Mouse (Mus musculus): ENCODE data around the gene Med10.
A peak's percentile ranks its signal among the peaks of the same experiment; 100 is the strongest.

Med10 gene

DNA sequence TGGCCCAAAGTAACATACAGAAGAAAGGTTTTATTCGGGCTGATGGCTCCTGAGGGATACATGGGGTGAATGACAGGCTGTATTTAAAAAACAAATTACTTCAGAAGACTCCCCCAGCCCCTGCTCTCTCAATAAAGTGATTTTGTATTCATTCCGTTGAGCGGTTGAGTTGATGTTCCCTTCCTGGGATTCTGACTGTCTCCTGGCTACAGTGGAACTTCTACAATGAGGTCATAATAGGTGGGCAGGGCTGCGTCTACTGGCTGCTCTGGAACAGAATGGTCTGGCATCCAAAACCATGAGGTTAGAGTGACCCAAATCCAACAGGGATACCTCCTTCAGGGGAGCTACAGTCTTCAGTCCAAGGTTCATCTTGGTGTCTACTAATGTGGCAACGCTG lies at the start of gene Med10:
Med10 (plus strand) TSS at position 301 of the 400 bp plus-strand sequence.
- no peak for DNase-seq (ENCODE audit: low read depth, low spot score)

GRCm38 (mm10) chr13:69752875-69753274 lies 49.3 kb upstream of the Med10 start:
- DNase-seq (ENCODE audit: low read depth, low spot score), result no peak

DNA sequence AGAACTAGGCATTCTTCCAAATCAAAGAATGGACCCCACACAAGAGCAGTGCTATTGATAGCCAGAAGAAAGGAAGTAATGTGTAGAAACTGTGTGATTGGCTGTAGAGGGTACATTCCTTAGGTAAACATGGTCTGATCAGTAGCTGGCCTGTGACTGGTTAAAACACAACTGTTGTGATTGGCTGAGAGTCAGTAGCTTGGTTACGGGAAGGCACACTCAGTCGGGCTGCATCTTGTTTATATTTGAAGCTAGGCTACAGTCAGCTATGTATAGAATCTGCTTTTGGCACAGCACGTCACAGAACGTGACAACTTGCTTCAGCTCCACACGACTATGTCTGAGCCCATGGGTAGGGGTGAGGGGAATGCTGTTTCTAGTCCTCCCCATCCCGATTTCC lies 43.2 kb upstream of the Med10 start:
- no peak for DNase-seq (ENCODE audit: low read depth, low spot score)

- peak; percentile 25 for DNase-seq (ENCODE audit: low read depth, low spot score)
Observed at GRCm38 (mm10) chr13:69761393-69761792, 40.8 kb upstream of the Med10 start.

DNA sequence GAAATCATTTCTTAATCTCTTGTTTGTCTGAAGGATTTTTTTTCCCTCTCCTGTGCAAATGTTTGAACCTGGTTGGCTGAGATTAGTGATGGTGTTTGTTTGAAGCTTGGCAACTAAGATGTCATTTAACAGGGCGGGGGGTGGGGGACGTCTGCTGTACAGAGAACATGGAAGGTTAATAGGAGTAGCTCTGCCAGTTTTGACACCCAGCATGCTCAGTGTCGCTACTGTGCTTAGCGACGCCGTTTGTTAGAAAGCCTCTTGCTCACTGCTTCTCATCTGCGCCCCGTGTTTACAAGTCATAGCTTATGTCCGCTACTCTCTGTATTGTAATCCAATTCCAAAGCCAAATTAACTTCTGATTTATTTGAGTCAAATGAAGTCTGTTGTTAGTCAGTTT lies 37.5 kb upstream of the Med10 start:
- no peak for DNase-seq (ENCODE audit: low read depth, low spot score)

GRCm38 (mm10) chr13:69768152-69768551 lies 34.0 kb upstream of the Med10 start:
- peak; percentile 48 for DNase-seq (ENCODE audit: low read depth, low spot score)

GRCm38 (mm10) chr13:69770538-69771456 lies 31.4 kb upstream of the Med10 start:
- DNase-seq (ENCODE audit: low read depth, low spot score), result peak; percentile 79

GRCm38 (mm10) chr13:69772358-69772757 lies 29.8 kb upstream of the Med10 start:
- DNase-seq (ENCODE audit: low read depth, low spot score), result no peak

DNA sequence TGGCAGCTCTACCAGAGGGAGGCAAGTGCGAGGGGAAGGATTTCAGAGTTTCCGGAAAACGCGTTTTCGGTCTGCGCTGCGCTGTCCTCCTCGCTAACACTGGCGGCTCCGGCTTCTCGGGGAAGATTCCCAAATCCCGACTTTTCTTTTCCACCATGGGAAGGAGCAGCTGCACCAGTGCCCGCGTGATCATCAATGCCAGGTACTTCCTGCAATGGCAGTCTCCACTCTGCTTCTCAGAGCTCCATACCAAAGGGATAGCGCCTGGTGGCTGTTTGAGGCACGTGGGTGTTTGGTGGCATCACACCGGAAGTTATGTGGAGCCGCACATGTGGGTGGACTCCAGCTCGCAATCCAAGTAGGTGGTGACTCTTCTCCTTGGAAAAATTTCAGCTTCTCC lies 24.0 kb upstream of the Med10 start:
- no peak for DNase-seq (ENCODE audit: low read depth, low spot score)

- no peak for DNase-seq (ENCODE audit: low read depth, low spot score)
Observed at GRCm38 (mm10) chr13:69788704-69789103, 13.5 kb upstream of the Med10 start.

- DNase-seq (ENCODE audit: low read depth, low spot score), result no peak
Observed at GRCm38 (mm10) chr13:69791814-69792213, 10.4 kb upstream of the Med10 start.

GRCm38 (mm10) chr13:69792541-69793009 lies 9.6 kb upstream of the Med10 start:
- peak; percentile 43 for DNase-seq (ENCODE audit: low read depth, low spot score)

- no peak for DNase-seq (ENCODE audit: low read depth, low spot score)
Observed at GRCm38 (mm10) chr13:69794808-69795207, 7.4 kb upstream of the Med10 start.

DNA sequence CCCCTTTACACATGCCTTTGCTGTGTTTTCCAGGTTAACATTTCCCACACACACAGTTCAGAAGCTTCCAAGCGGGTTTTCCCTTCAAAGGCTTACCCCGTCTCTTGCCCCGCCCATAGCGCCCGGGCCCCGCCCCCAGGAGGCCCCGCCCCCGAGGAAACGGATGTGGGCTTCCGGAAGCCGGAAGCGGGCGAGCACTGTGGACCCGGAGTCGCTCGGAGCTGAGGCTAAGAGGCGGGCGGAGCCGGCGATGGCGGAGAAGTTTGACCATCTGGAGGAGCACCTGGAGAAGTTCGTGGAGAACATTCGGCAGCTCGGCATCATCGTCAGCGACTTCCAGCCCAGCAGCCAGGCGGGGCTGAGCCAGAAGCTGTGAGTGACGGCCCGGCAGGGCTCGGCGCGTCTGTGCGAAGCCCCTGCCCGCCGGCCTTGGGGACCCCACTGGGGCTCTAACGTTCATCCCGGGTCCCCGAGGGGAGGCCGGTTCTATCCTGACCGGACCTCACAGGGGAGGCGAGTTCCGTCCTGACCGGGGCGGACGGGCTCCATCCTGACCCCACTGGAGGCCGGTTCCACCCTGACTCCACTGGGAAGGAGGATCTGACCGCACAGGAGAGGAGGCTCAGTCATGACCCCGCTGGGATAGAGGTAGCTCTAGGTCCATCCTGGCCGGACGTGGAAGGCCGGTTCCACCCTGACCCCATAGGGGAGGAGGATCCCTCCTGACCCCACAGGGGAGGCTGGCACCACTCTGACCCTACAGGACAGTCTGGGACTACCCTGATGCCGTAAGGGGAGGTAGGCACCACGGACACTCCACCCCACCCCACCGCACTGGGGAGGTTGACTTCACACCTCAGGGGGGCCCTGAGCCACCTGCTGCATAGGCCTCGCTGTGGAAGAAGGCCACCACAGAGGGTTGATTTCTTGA lies 7.8 kb downstream of the Med10 start:
- DNase-seq (ENCODE audit: low read depth, low spot score), result peak; percentile 82

GRCm38 (mm10) chr13:69810936-69811680 lies 8.9 kb downstream of the Med10 start:
- DNase-seq (ENCODE audit: low read depth, low spot score), result no peak

- no peak for DNase-seq (ENCODE audit: low read depth, low spot score)
Observed at GRCm38 (mm10) chr13:69813870-69814269, 11.7 kb downstream of the Med10 start.

GRCm38 (mm10) chr13:69818306-69818705 lies 16.1 kb downstream of the Med10 start:
- DNase-seq (ENCODE audit: low read depth, low spot score), result no peak

- DNase-seq (ENCODE audit: low read depth, low spot score), result no peak
Observed at GRCm38 (mm10) chr13:69821169-69821822, 19.1 kb downstream of the Med10 start.

GRCm38 (mm10) chr13:69823920-69824637 lies 21.9 kb downstream of the Med10 start:
- DNase-seq (ENCODE audit: low read depth, low spot score), result no peak

GRCm38 (mm10) chr13:69825396-69826095 lies 23.4 kb downstream of the Med10 start:
- no peak for DNase-seq (ENCODE audit: low read depth, low spot score)

Measured in 3T3-L1 (cell line).